Mouse (Mus musculus): ENCODE measurements around the gene Cklf. TPM values are rescaled to one million over a fixed set of nuclear protein-coding genes. Genes with fewer than 3 reads are reported as not detected.
A peak's percentile ranks its signal among the peaks of the same experiment; 100 is the strongest.

Gene Cklf
- polyA plus RNA-seq, 1 experiment from 2014 or later = 17.3 TPM

DNA sequence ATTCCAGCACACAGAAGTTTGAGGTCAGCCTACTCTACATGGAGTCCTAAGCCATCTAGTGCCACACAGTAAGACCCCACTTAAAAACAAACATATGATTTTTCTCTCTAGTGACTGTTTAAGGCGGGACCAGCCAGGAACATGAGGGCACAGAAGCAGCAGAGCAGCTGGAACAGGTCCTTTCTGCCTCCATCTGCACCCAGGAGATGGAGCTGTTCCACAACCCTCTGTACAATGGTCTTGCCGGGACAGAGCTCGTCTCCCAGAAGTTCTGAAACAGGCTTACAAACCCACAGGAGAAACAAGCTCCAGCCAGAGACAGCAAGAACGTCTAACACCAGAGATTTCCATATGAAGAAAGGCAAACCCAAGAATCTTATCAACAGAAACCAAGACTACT lies 62.6 kb downstream of the Cklf start:
- 53% methylated on average over 4 of the region's 4 CpGs for WGBS (ENCODE audit: insufficient replicate concordance)
- TF ChIP-seq CTCF (IDR thresholded peaks at IDR 0.05; ENCODE audit: low read depth) (peak; percentile 46), EP300 (IDR thresholded peaks at IDR 0.05; ENCODE audit: low read depth) (no peak)

More for the DNA sequence above, 62.6 kb downstream of the Cklf start:
- ATAC-seq (no peak), DNase-seq (no peak)
- Histone ChIP-seq H3K4me1 (ENCODE audit: insufficient read depth) (no peaks in the 10 kb centered on the region), H3K9ac (replicated peaks) (no peak overlapping the region), H3K4me2 (ENCODE audit: low read depth, low read length) (no peak overlapping the region), H3K9me3 (ENCODE audit: low read length) (no peaks in the 10 kb centered on the region), H3K36me3 (replicated peaks; ENCODE audit: insufficient read depth, low read length) (no peaks in the 10 kb centered on the region), H3K4me3 (ENCODE audit: low read depth, low read length) (no peak overlapping the region), H3K27me3 (ENCODE audit: insufficient read depth, low read length) (no peaks in the 10 kb centered on the region), H3K27ac (ENCODE audit: low read depth) (no peak overlapping the region)

Other genes starting within 250 kb of the Cklf start
- 8.8 and 10.0 TPM in 2 replicates for gene Cdh5, start 149.2 kb upstream of the Cklf start, polyA plus RNA-seq (2015; fragmentation: Nextera tagmentation; extraction: Ambion mirVana)
- not detected in 2 replicates for gene Bean1, start 80.4 kb upstream of the Cklf start, polyA plus RNA-seq (2015; fragmentation: Nextera tagmentation; extraction: Ambion mirVana)
- gene Tk2, start 2.3 kb upstream of the Cklf start, polyA plus RNA-seq (2015; fragmentation: Nextera tagmentation; extraction: Ambion mirVana) = 10.3 and 10.6 TPM in 2 replicates
- not detected in 2 replicates for gene Cmtm2a, start 42.3 kb downstream of the Cklf start, polyA plus RNA-seq (2015; fragmentation: Nextera tagmentation; extraction: Ambion mirVana)
- not detected in 2 replicates for gene Gm45711, start 59.2 kb downstream of the Cklf start, polyA plus RNA-seq (2015; fragmentation: Nextera tagmentation; extraction: Ambion mirVana)
- not detected in 2 replicates for gene Cmtm1, start 59.3 kb downstream of the Cklf start, polyA plus RNA-seq (2015; fragmentation: Nextera tagmentation; extraction: Ambion mirVana)
- not detected in 2 replicates for gene Gm11020, start 70.7 kb downstream of the Cklf start, polyA plus RNA-seq (2015; fragmentation: Nextera tagmentation; extraction: Ambion mirVana)
- not detected in 2 replicates for gene Cmtm2b, start 71.4 kb downstream of the Cklf start, polyA plus RNA-seq (2015; fragmentation: Nextera tagmentation; extraction: Ambion mirVana)
- gene Cmtm3, start 88.5 kb downstream of the Cklf start, polyA plus RNA-seq (2015; fragmentation: Nextera tagmentation; extraction: Ambion mirVana) = 24.9 and 25.0 TPM in 2 replicates
- gene Cmtm4, start 144.9 kb downstream of the Cklf start, polyA plus RNA-seq (2015; fragmentation: Nextera tagmentation; extraction: Ambion mirVana) = 0.94 and 1.1 TPM in 2 replicates
- 7.7 and 8.4 TPM in 2 replicates for gene Dync1li2, start 192.2 kb downstream of the Cklf start, polyA plus RNA-seq (2015; fragmentation: Nextera tagmentation; extraction: Ambion mirVana)

All from liver, postnatal 0 days (tissue).